Mouse (Mus musculus) embryonic fibroblast, embryonic 13.5 days (primary cell): ENCODE results near the gene Olfr675.
"Not testable (repeated sequence)": the region's sequence is repeated elsewhere in the genome, so short reads cannot be mapped to it uniquely, and the experiment has no call there.

ENCODE experiments used
- CTCF ChIP-seq: IDR thresholded peaks from 2 replicates; pipeline ENCODE4 v1.5.1; 2011; ENCODE audit warnings: mild to moderate bottlenecking, control low read depth, low read length, moderate library complexity, borderline replicate concordance; ENCODE audit not compliant: insufficient read depth
- POLR2A ChIP-seq: IDR thresholded peaks from 2 replicates; pipeline ENCODE4 v1.6.1; 2011; ENCODE audit warnings: low read depth, mild to moderate bottlenecking, control low read depth, low read length, moderate library complexity

DNA sequence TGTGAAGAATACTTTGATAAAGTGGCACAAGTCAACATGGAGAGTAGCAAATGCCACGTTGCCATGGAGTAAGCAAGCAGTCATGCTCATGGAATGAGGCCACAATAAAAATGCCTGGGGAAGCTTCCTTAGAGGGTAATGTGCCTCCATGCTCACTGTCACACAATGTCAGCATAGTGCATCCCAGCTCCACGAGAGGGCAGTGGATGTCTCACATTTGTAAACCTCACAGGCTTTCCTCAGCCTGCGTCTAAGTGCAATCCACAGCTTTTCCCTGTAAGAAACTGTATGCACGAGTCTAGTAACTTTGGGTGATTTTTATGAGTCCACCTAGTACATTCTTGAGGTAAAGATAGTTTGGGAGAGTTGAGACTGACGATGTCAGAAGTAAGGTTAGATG lies 5.6 kb upstream of the Olfr675 start:
- TF ChIP-seq POLR2A, CTCF: not testable (repeated sequence)
